Mouse (Mus musculus) lung, postnatal 0 days (tissue): Measurements from ENCODE around the gene Olfr1410.

ENCODE experiments used
- CTCF ChIP-seq: IDR thresholded peaks from 2 replicates; pipeline ENCODE4 v1.5.1; 2016; ENCODE audit warnings: antibody characterized with exemption, mild to moderate bottlenecking
- EP300 ChIP-seq: IDR thresholded peaks from 2 replicates; pipeline ENCODE4 v1.6.1; 2016; ENCODE audit warnings: antibody characterized with exemption, mild to moderate bottlenecking, control low read depth

DNA sequence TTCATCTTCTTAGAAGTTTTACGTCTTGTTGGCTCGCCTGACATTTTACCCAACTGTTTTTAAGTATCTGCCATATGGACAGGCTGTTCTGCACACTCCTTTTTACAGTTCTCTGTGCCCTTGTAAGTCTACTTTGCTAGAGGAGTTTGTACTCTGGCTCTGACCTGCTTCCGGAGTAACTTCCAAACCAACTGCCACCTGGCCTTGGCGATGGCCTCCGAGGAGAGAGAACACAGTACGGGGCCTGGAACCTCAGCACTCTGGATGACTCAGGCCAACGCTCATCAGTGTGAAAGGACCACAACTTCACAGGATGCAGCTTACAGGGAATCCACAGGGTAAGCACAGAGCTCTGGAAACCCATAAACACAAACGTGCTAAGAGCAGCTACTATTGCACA, 28.1 kb downstream of the Olfr1410 start:
- TF ChIP-seq CTCF = no peak
- TF ChIP-seq EP300 = no peak
